Mouse (Mus musculus): ENCODE data around the gene Gm47791. TPM values are rescaled to one million over a fixed set of nuclear protein-coding genes. Genes with fewer than 3 reads are reported as not detected.

Gm47791 gene
- total RNA-seq, 2 experiments from 2014 or later, result not detected

DNA sequence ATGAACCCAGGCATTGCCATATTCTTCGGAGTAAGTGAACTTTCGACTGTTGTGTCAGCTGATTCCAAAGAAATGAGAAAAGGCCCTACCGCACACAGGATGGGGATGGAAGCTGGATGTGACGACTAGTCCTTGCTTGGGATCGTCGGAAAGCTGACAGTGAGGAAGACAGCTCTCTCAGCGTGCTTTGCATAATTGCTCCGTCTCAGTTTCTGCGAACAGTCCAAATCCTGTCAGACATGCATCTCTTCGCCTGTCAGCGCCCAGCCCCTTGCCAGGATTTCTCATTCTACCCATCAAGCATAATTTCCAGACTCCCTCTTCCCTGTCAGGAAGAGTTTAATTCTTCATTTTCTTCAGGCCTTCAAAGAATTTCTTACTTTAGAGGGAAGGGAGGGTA, 20.1 kb upstream of the Gm47791 start:
- ATAC-seq (replicated peaks; ENCODE audit: low FRiP score, poor library complexity, severe bottlenecking), result no peak

DNA sequence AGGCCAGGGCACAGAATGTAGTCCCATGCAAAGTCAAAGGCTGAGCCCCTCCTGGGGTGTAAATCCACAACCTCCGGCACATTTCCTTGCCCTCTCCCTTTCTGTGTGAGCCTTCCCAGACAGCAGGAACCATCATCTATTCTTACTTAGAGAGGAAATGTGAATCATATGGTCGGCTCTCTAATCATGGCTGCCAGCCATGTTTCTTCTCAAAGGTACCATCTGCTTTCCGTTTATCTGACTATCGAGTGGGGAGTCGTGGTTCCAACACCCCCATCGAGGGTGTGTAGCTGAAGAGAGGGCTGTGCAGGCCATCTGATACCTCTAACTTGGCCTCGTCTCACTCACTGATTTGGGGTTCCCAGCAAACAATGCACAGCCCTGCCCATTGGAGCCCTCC, 17.0 kb upstream of the Gm47791 start:
- ATAC-seq (replicated peaks; ENCODE audit: low FRiP score, poor library complexity, severe bottlenecking), result no peak

DNA sequence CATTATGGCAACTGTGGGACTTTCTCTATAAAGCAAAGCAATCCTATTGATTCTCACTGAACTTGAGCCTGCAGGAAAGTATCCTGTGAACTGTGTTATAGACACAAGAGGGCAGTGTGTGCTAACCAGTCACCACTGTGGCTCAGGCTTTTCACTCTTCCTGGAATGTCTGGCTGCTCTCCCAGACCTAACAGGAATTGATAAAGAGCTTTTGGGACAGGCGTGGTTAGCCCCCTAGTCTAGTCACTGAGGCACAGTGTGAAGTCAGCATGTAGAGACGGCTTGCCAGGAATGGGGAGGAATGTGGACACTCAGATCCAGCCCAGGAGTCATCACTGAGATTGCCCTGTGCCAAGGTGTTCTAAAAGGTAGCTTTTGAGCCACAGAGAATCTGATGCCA, 16.4 kb upstream of the Gm47791 start:
- no peak for ATAC-seq (replicated peaks; ENCODE audit: low FRiP score, poor library complexity, severe bottlenecking)

DNA sequence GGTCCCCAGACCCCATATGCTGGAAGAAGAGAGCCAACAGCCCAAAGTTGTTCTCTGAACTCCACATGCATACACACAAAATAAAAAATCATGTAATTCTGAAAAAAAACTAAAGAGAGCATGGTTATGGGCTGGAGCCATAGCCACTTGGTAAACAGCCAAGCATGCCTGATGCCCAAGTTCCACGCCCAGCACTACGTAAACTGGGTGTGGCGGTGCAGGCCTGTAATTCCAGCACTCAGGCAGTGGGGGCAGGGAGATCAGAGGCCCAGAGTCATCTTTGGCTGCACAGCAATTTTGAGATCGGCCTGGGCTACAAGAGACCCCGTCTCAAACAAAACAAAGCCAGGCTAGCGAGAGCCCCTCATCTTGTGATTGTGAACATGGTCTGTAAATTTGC, 14.5 kb upstream of the Gm47791 start:
- ATAC-seq (replicated peaks; ENCODE audit: low FRiP score, poor library complexity, severe bottlenecking), result no peak; the same call in 1 of the 2 replicates

DNA sequence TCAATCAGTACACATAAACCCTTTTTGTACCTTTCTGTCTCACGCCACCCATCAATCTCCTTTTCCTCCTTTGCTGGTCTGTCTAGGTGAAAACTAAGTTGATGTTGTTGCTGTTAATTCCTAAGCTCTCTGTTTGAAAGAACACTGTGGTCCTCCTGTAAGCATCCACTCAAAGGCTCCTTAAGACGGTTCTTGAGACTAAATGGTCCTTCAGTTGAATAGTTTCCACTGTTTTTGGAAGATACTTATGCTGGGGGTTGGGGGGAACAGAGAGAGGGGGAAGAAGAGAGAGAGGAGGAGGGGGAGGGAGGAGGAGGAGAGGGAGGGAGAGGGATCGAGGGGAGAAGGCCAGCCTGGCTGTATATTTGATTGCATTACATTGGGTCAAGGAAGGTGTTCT, 12.5 kb upstream of the Gm47791 start:
- ATAC-seq (replicated peaks; ENCODE audit: low FRiP score, poor library complexity, severe bottlenecking), result no peak

DNA sequence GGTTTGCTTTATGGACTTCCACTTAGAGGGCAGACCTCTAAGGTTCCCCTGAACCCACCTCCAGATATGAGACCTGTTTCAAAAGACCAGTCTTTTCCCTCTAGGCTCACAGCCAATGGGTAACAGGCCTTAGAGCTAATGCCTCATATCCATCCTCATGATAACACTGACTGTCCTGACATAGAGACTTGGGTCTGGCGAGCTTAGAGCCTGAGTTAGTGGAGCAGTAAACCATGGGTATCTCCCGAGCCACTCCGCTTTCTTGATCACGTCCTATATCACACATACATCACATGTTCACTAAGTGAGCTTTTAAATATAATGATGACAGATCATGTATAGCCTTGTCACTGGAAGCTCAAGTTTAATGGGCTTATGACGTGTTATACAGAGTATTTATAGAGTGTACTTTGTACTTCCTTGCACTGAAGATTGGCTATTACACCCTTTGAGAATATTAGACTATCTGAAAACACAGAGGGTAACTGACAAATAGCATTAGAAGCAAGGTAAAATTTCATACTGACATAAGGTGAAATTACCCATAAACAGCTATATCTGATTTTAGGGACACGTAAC, 8.4 kb upstream of the Gm47791 start:
- no peak for ATAC-seq (replicated peaks; ENCODE audit: low FRiP score, poor library complexity, severe bottlenecking)

DNA sequence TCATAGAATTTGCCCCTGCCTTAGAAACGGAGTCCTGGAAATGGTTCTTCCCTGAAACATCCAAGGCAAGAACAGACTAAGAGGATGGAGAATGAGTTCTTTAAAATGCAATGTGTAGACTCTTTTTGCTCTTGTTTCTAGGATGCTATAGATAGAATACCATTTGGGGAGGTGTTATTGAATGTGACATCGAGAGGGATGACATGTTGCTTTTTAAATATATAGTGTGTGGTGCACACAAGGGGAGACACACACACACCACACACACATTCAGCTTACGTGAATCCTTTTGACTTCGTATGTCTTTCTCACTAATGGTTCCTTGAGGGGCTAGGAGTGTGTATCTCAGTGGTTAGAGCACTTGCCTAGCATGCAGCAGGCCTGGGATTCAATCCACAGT, 4.2 kb upstream of the Gm47791 start:
- ATAC-seq (replicated peaks; ENCODE audit: low FRiP score, poor library complexity, severe bottlenecking), result no peak

DNA sequence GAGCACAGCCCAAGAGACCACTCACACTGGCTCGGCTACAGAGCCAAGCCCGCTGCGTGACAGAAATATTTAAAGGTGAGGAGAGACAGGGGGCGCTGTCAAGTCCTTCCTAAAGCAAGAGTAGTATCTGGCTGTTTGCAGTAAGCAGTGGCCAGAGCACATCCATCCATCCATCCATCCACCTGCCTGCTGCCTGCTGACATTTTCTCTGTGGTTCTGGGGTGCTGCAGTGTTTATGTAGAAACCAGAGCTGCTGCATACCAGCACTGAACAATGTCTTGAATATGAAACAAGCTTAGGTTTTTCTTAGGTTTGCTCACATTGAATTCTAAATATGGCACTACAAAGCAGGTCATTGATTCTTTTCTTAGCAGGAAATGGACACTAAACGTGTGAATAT, 2.2 kb upstream of the Gm47791 start:
- no peak for ATAC-seq (replicated peaks; ENCODE audit: low FRiP score, poor library complexity, severe bottlenecking)

DNA sequence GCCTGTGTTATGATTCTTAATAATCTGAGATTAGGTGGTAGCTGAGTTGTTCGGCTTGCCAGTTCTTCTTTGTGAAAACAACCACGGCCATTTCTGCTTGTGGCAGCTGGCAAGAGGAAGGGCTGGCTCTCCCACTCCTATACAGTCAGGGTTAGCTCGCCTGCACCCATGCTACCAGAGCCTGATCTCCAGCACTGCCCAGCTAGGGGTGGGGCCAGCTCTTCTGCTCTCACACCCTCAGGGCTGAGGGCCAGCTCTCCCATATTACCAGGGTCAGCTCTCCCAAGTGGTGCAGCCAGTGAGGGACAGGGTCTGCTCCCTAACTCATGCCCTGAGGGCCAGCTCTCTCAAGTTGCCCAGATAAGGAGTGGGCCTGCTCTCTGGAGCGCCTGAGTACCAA, 1.4 kb upstream of the Gm47791 start:
- ATAC-seq (replicated peaks; ENCODE audit: low FRiP score, poor library complexity, severe bottlenecking), result no peak

DNA sequence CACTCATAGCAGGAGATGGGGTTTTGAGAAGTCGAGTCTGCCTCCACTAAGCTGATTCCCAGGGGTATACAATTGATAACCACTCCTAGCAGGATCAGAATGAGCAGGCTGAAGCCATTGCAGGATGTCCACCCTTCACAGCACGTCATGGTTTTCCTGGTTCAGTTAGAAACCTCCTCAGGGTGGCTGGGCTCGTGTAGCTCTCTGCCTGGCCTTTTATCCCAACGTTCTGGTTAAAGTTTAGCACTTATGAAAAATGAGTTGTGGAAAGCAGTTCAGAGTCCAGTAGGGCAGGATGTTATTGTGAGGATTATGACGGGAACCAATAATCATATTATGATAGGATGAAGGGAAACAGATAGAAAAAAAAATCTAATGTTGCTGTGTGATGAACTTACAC, 2.8 kb downstream of the Gm47791 start, which contains the start of gene Tm4sf20:
TSS of gene Tm4sf20 (minus strand) at position 193 of the 400 bp plus-strand sequence.
- no peak for ATAC-seq (replicated peaks; ENCODE audit: low FRiP score, poor library complexity, severe bottlenecking)

DNA sequence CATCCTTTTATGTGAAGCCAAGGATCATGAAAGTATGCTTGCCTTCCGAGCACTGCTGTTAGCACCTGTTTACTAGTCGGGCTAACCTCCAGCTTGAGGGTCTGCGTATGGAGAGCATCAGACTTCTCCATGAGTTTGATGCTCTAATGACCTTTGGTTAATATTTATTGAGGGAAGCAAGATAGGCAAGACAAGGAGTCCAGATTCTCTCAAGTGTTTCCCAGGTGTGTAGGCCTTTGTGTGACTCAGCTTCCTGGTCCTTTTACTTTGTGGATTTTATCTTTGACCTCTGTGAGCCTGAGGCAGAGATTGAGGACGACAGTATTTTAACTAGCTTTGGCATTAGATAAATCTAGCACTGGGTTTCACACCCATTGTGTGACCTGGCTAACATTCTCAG, 4.4 kb downstream of the Gm47791 start:
- ATAC-seq (replicated peaks; ENCODE audit: low FRiP score, poor library complexity, severe bottlenecking), result no peak

DNA sequence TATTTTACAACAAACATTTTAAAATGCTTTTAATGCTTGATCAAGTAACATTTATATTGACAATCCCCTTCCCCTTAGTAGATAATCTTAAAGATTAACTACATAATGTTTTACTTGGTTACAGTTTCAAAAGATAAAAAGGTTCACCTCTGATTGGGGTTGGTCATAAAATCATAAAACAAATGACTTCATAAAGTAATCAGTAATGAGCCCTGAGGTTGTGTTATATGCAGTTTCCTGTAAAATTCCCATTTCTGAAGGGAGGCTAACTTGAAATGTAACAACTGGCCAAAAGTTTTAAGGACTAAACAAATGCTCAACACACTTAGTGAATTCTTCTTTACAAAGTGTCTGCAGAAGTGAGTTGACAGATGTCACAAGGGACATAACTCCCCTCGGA, 4.8 kb downstream of the Gm47791 start:
- ATAC-seq (replicated peaks; ENCODE audit: low FRiP score, poor library complexity, severe bottlenecking), result no peak

DNA sequence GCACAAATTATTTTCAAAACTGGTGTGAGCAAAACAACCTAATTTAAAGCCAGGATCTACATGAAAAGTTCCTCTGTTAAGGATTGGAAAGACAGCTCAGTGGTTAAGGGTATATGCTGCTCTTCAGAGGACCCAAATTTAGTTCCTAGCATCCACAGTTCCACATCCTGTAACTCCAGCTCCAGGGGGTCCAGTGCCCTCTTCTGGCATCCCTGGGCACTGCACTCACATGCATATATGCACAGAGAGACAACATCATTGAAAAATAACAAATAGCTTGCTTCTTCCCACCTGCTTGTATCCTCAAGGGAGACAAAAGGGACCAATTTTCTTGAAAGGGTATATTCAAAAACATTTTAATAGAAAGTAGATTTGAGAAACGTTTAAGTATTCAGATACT, 8.8 kb downstream of the Gm47791 start:
- no peak for ATAC-seq (replicated peaks; ENCODE audit: low FRiP score, poor library complexity, severe bottlenecking)

DNA sequence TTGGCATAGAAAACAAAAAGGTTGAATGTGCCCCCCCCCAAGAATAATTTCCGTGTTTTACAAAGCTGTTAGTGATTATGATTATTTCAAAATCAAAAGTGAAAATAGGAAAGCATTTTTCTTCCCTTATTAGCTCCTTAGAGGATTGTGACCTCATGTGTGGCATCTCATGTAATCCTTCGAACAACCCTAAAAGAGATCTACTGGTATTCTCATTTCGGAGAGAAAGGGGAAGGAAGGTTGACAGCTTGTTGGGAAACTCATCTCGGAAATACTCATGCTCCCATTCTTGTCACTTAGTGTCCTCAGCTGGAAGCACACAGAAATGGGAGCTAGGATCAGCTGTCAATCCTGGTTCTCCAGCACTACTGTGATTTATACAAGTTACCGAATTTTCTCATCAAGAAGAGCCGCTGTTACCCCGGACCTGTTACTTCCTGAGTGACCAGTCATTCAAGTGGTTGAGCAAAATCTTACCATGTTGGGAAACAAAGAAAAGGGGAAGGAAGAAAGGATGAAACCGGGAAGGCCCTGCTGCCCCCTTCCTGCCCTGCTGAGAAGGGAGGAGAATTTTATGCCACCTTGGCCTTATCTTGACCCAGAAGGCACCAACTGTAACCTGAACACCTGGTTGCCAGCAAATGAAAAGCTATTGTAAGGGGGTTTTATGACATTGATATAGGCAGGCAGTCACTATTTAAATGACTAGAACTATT, 9.4 kb downstream of the Gm47791 start:
- no peak for ATAC-seq (replicated peaks; ENCODE audit: low FRiP score, poor library complexity, severe bottlenecking)

DNA sequence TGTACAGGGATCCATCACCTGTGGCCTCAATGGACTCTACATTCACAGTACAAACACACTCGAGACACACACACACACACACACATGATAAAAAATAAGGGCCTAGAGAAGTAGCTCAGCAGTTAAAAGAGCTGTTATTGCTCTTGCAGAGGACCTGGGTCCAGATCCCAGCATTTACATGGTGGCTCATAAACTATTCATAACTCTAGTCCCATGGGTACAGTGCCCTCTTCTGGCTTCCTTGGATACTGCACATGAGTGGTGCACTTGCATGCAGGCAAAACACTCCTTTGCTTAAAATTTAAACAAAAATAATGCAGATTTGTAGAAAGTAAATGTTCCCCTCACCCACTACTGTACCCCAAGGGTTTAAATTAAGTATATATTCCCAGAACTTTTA, 11.5 kb downstream of the Gm47791 start:
- peak; percentile 59; the same call in 1 of the 2 replicates for ATAC-seq (replicated peaks; ENCODE audit: low FRiP score, poor library complexity, severe bottlenecking)

DNA sequence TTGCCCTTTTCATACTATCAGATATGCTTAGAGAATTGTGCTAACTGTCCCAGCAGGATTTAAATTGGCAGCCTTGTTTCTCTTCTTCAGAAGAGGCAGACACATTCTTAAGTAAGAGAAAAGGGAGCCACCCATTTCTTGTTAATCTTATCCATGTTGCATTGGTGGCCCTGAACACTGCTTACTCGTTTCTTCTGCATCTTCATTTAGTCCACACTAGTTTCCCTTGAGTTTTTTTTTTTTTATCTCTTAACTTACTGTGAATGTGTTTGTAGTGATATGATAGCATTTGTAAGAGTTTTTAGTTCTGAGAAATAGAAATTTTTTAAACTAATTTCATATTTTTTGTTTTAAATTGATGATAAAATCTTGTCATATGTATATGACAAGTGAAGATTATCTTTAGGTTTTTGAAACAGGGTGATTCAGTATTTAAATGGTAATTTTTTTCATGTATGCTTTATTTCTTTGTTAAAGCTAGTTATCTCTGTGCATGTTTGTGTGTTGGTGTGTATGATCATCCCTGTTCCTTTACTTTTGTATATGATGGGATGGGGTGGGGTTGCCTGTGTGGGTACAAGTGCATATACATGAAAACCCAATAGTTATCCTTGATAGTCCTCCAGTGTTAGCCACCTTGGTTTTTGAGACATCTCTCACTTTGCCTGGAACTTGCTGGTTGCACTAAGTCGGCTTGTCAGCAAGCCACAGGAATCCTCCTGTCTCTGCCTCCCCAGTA, 23.2 kb downstream of the Gm47791 start:
- no peak for ATAC-seq (replicated peaks; ENCODE audit: low FRiP score, poor library complexity, severe bottlenecking)

DNA sequence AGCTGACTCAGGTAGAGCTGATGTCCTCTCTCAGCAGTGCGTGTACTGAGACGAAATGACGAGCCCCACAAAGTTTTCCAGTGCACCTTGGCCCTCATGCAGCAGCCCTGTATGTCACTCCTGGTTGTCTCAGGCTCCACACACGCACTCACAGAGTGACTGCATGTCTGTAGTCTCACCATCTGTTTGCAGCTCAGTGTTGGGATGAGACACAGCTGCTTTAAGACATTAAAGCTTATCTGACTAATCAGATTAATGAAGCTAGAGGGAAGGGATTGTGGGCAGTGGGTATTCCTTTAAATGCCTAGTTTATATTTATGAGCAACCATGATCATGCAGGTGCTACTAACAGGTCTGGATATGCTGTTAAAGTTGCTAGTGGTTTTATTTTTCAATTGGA, 24.6 kb downstream of the Gm47791 start:
- ATAC-seq (replicated peaks; ENCODE audit: low FRiP score, poor library complexity, severe bottlenecking), result no peak

DNA sequence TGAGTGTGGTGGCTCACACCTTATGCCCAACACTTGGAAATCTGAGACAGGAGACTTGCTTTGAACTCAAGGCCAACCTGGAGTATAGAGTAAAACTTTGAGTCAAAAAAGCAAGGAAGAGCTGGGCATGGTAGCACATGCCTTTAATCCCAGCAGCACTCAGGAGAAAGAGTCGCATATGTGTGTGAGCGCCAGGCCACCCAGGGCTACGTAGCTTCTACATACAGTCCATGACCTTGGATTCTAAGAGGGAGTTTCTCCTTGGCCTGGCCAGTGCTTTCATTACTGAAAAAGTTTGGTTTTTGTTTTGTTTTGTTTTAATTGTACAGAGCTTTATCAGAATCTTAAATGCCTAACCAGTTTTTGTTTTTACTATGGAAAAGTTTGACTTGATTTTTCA, 27.1 kb downstream of the Gm47791 start:
- ATAC-seq (replicated peaks; ENCODE audit: low FRiP score, poor library complexity, severe bottlenecking), result no peak

DNA sequence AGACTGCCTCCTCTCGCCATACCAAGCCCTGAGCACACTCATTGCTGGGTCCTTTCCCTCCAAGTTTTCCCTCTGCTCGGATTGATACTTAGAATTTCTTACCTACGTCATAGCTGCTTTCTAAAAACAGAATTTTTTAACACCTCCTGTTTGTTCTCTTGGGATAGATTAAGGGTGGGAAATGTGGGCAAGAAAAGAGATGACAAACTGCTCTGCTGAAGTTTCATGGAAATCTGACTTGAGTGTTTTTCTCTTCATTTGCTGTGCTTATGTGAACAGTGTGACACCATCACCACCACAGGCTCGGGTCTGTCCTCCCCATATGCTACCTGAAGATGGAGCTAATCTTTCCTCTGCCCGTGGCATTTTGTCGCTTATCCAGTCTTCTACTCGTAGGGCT, 29.5 kb downstream of the Gm47791 start:
- no peak for ATAC-seq (replicated peaks; ENCODE audit: low FRiP score, poor library complexity, severe bottlenecking)

DNA sequence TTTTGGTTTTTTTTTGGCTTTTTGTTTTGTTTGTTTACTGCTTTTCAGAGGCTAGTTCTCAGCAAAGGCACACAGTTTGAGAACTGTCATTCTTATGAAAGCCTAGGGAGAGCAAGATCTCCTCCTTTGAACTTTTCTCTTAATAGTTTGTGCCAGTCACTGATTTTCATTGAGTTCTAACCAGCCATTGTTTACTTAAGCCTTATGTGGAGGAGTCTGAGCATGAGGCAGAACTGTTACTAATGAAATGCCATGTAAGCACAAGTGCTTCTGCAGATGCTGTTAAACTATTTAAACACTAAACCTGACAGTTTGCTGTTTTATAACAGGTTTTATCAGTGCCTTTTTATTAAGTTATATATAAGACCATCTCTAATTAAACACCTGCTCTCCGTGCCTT, 33.0 kb downstream of the Gm47791 start:
- ATAC-seq (replicated peaks; ENCODE audit: low FRiP score, poor library complexity, severe bottlenecking), result no peak

DNA sequence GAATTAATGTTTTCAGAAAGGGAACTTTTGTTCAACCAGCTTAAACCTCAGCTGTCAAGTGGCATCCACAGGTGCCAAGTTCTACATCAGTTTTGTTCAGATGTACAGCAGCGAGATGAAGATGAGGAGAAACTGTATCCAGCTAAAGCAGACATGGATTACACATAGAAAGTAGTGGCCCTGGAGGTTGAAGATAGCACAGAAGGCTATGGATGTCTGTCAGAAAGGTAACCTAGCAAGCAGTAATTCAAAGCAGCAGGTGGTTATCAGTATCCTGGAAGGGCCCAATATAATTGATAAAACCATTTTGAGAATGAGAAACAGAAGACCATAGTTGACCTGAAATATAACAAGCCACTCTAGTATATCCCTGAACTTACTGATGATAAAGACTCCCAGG, 37.7 kb downstream of the Gm47791 start:
- no peak for ATAC-seq (replicated peaks; ENCODE audit: low FRiP score, poor library complexity, severe bottlenecking)
